Mouse (Mus musculus): Measurements from ENCODE around the gene Lgi1. TPM values are rescaled to one million over a fixed set of nuclear protein-coding genes. Genes with fewer than 3 reads are reported as not detected.
A peak's percentile ranks its signal among the peaks of the same experiment; 100 is the strongest.

The Lgi1 gene
- total RNA-seq, 2 experiments from 2014 or later, result 2.0 to 2.6 TPM

DNA sequence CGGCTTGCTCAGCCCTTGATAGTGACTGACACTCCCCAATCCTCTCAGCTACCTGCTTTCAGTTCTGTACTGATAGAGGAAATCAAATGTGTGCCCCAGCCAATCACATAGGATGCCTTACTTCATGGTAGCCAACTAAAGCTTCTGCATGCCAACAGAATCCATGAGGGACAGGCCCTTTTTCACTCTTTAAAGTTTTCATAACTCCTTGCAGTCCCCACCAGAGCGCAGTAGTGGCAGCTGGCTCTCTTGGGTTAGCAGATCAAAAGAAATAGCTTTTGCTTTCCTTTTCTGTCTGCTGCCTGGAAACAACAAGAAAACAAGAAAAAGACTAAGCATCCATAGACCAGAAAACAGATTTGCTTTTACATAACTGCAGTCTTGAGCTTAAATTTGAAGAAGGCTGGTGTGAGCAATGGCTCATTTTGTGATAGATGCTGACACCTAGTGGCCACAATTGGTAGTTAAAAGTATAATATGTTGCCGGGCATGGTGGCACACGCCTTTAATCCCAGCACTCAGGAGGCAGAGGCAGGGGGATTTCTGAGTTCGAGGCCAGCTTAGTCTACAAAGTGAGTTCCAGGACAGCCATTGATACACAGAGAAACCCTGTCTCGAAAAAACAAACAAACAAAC is 88.3 kb downstream of the Lgi1 start:
- intact Hi-C loops (cut with DNase I; ENCODE audit: low total_unique reads), result loop anchor here (5.0 kb wide), 1 partner anchor 100 kb away; no protein-coding TSS in a partner anchor
- no peak for DNase-seq

DNA sequence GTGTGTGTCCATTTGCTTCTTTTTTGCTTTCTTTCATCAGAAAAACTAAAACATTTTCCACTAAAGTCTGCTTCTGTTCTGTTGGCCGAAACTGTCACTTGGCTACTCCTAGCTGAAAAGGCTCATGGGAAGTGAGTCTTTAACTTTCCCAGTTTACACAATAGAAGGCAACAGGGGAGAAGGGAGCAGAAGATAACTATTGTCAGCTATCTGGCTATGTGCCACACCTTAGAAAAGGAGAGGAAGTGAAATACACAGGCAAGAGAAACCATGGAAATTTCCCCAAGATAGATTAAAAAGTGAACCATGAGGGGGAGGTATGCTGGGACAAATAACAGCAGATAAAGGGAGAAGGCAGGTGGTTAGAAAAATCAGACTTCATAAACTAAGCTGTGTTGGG is 89.9 kb downstream of the Lgi1 start:
- intact Hi-C loops (cut with DNase I; ENCODE audit: low total_unique reads), result loop anchor here (5.0 kb wide), 1 partner anchor 102 kb away; no protein-coding TSS in a partner anchor
- no peak for DNase-seq

DNA sequence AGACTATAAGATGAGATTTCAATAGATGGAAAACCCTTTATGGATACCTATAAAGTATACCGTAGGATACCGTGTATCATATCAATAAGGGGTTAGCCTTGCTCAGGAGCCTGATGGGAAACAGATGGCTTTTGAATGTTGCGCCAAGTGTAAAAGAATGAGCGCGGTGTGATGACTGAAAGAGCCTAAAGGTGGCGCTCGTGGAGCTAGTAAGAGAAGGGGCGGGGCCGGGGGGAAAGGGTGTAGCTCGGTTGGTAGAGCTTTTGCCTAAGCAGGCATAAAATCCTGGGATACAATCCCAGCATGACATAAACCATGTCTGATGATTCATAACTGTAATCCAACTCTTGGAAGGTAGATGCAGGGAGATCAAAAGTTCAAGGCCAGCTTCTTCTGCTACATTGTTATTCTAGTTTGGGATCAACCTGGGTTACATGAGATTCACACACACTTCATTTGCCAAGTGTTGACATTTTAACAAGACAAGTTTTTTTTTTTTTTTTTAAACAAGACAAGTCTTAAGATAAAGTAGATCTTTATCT is 90.6 kb downstream of the Lgi1 start:
- peak; percentile 5 for DNase-seq
- intact Hi-C loops (cut with DNase I; ENCODE audit: low total_unique reads), result loop anchor here (5.0 kb wide), 2 partner anchors 103 to 398 kb away; no protein-coding TSS in a partner anchor

DNA sequence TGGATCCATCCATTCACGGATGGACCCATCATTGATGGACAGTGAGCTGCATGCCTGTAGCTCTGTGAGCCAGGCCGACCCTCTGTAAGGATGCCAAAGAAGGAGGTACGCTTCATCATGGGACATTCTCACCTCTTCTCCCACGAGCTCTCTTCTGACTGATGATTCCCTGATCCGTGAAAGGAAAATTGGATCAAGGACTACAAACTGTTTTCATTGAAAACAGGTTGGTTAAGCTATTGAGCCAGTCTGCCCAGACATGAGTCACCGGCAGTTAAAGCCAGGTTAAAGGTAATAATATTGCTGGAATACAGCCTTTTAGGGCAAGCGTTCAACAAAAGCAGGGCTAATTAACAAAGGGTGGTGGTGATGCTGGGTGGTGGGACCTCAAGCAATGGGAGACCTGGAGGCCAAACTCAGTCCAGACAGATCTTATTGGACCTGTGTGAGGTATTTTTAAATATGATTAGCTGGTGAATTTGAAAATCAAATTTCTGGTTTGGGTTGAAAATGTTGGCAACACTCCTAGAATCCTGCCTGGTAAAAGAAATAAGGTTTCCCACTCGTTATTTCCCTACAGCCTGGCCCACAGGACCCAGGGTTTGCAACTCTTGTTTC is 92.0 kb downstream of the Lgi1 start:
- intact Hi-C loops (cut with DNase I; ENCODE audit: low total_unique reads), result loop anchor here (5.0 kb wide), 1 partner anchor 399 kb away; no protein-coding TSS in a partner anchor
- DNase-seq, result no peak

DNA sequence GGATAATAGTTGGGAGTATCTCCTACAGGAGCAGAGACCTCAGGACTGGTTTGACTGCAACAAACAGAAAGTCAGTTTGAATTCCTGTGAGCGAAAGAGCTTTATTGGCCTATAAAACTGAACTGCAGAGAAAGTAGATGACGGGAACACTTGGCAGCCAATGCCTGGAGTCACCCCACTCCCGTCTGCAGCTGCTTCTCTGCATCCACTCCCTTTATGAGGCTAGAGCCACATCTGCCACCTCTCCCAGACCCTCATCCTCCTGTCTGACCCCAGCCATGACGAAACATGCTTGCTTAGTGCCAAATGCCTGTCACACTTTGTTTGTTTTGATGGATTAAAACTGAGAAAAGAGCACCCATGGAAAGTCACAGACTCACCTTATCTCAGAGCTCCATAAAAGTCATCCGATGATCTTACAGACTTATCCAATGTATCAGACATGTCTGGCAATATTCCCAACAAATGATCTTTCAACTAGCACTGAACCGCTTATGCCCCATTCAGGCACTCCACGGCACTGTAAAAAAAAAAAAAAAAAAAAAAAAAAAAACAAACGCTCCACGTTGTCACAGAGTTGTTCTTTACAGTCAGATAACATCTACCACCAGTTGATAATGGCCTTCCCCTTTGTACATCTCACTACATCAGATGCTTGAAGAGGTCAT is 93.8 kb downstream of the Lgi1 start:
- intact Hi-C loops (cut with DNase I; ENCODE audit: low total_unique reads), result loop anchor here (5.0 kb wide), 1 partner anchor 401 kb away; no protein-coding TSS in a partner anchor

DNA sequence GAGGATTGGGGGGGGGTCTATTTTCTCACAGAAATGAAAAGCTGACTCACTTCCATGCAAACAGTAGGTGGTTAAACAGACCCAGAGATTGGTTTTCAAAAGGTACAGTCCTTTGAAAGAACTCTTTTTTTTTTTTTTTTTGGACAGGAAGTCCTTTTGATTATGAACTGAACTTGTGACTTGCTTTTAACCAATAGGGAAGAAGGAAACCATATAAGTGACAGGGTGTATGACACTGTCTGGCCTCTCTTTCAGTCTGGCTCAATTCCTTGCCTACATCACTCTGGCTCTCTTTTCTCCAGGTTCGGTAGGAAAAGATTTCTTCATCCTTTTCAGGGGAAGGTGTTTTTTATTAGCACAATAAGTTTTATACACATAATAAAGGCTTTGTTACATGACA is 95.0 kb downstream of the Lgi1 start:
- intact Hi-C loops (cut with DNase I; ENCODE audit: low total_unique reads), result loop anchor here (5.0 kb wide), 1 partner anchor 402 kb away; no protein-coding TSS in a partner anchor
- no peak for DNase-seq

More for the DNA sequence above, 93.8 kb downstream of the Lgi1 start:
- peak; percentile 17 for DNase-seq

Other genes with a start within 250 kb of the Lgi1 start
- gene Myof, start 221.0 kb upstream of the Lgi1 start, total RNA-seq (2021), result 1 to 10 TPM; 8.5 to 8.9 TPM
- gene Cep55, start 209.5 kb upstream of the Lgi1 start, total RNA-seq (2021), result 1 to 10 TPM; 1.8 to 1.9 TPM
- not detected for gene Ffar4, start 167.5 kb upstream of the Lgi1 start, total RNA-seq (2021)
- 1 to 10 TPM; 2.6 to 3.9 TPM for gene Rbp4, start 139.3 kb upstream of the Lgi1 start, total RNA-seq (2021)
- not detected for gene Pde6c, start 131.8 kb upstream of the Lgi1 start, total RNA-seq (2021)
- 10 to 100 TPM in 1 of 2 experiments, 1 to 10 TPM in 1; 8.1 to 10.8 TPM for gene Fra10ac1, start 40.4 kb upstream of the Lgi1 start, total RNA-seq (2021)
- 1 to 10 TPM; 1.3 to 1.4 TPM for gene Slc35g1, start 131.4 kb downstream of the Lgi1 start, total RNA-seq (2021)
- gene Plce1, start 216.6 kb downstream of the Lgi1 start, total RNA-seq (2021), result 10 to 100 TPM in 1 of 2 experiments, 1 to 10 TPM in 1; 9.6 to 11.0 TPM

Data from gastrocnemius, postnatal 14 days (tissue).